Mouse (Mus musculus) ES-E14 (cell line): ENCODE measurements around the gene Umps. TPM values are rescaled to one million over a fixed set of nuclear protein-coding genes. Genes with fewer than 3 reads are reported as not detected.

ENCODE experiments used
- DNase-seq: peaks from one replicate; pipeline ENCODE4 v3.0.0-alpha.2; 2013; ENCODE audit warnings: low read depth, low spot score
- H3K27ac ChIP-seq: 2 replicates; pipeline ENCODE4 v1.5.1; 2012; ENCODE audit warnings: low read depth, mild to moderate bottlenecking, low read length, moderate library complexity, mixed read lengths; ENCODE audit not compliant: poor library complexity, insufficient read depth, severe bottlenecking
- H3K36me3 ChIP-seq: 2 replicates; pipeline ENCODE4 v1.6.1; 2012; ENCODE audit warnings: mild to moderate bottlenecking, low read length, moderate library complexity, mixed read lengths; ENCODE audit not compliant: control insufficient read depth, poor library complexity, insufficient read depth, severe bottlenecking
- H3K4me1 ChIP-seq, 2 experiments: fragments of 150-350 bp in 1 of 2; sonication (generic) in 1 of 2; 2 replicates each; pipeline ENCODE4 v1.6.1; 2012; ENCODE audit warnings: low read length in 2 of 2, mild to moderate bottlenecking in 1 of 2, mixed read lengths in 1 of 2; ENCODE audit not compliant: control insufficient read depth in 2 of 2, insufficient read depth in 2 of 2, poor library complexity in 1 of 2
- H3K4me3 ChIP-seq, 2 experiments: fragments of 150-350 bp in 1 of 2; sonication (generic) in 1 of 2; 2 replicates each; pipeline ENCODE4 v1.5.1; 2012; ENCODE audit warnings: low read length in 2 of 2, low read depth in 1 of 2, mild to moderate bottlenecking in 1 of 2, mixed read lengths in 1 of 2; ENCODE audit not compliant: insufficient read depth in 1 of 2, poor library complexity in 1 of 2, severe bottlenecking in 1 of 2
- H3K9ac ChIP-seq: 2 replicates; pipeline ENCODE4 v1.6.1; 2012; ENCODE audit warnings: low read depth, mild to moderate bottlenecking, low read length, mixed read lengths; ENCODE audit not compliant: poor library complexity, insufficient read depth, severe bottlenecking
- H3K9me3 ChIP-seq: fragments of 150-350 bp; sonication (generic); 2 replicates; pipeline ENCODE4 v1.6.1; 2012; ENCODE audit warnings: low read depth, mild to moderate bottlenecking, low read length; ENCODE audit not compliant: control insufficient read depth, insufficient read depth
- CHD2 ChIP-seq: IDR thresholded peaks from 2 replicates; pipeline ENCODE4 v1.6.1; 2014; ENCODE audit warnings: mild to moderate bottlenecking, low read depth, low read length, inconsistent platforms
- HCFC1 ChIP-seq: IDR thresholded peaks from 2 replicates; pipeline ENCODE4 v1.6.1; 2012; ENCODE audit warnings: low read length, inconsistent platforms, borderline replicate concordance; ENCODE audit not compliant: insufficient read depth
- MAFK ChIP-seq: IDR thresholded peaks from 2 replicates; pipeline ENCODE4 v1.6.1; 2014; ENCODE audit warnings: mild to moderate bottlenecking, low read depth, low read length, inconsistent platforms; ENCODE audit not compliant: insufficient read depth
- ZC3H11A ChIP-seq: IDR thresholded peaks from 2 replicates; pipeline ENCODE4 v1.6.1; 2012; ENCODE audit warnings: low read depth, mild to moderate bottlenecking, inconsistent platforms, low read length, borderline replicate concordance
- ZNF384 ChIP-seq: IDR thresholded peaks from 2 replicates; pipeline ENCODE4 v1.6.1; 2012; ENCODE audit warnings: low read depth, low read length, inconsistent platforms
- in situ Hi-C, 2 experiments: fragments of 600-800 bp; cut with MboI; formaldehyde crosslinking; loops; one replicate each; pipeline ENCODE4 v1.15.1; 2025; ENCODE audit warnings: low sequenced_read_pairs in 2 of 2, inconsistent platforms in 1 of 2; ENCODE audit not compliant: unreplicated experiment in 2 of 2
- total RNA-seq: library from RNA; depleted of rRNA; stranded (reverse); fragments of 300-350 nt; gene quantifications from 2 replicates; pipeline ENCODE4 v1.2.3, GENCODE M21; 2012

Gene Umps
- total RNA-seq, 1 experiment, result 81.2 TPM

DNA sequence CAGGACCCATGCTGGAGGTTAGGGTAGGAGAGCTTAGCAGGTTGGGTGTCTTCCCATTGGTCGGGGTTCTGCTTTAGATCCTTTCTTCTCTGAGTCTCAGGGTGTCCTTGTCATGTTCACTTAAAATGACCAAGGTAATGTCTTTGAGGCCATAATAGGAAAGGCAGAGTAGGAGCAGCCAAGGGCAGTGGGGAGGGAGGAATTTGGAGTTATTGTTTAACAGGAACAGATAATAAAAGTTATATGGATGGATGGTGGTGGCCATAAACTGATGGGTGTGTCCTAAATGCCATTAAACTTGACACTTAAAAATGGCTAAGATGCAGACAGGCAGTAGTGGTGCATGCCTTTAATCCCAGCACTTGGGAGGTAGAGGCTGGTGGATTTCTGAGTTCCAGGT, 22.3 kb upstream of the Umps start:
- in situ Hi-C loops, result no loop called here
- Histone ChIP-seq H3K4me3 (no peak overlapping the region), H3K9ac (no peak overlapping the region), H3K4me1 (peaks cover 3 to 8% of the 10 kb centered on the region in 2 experiments; a peak in 2 of 4 replicates), H3K9me3 (no peaks in the 10 kb centered on the region), H3K36me3 (no peaks in the 10 kb centered on the region), H3K27ac (no peak overlapping the region)
- DNase-seq, result no peak
- TF ChIP-seq CHD2, result no peak
- no peak for TF ChIP-seq HCFC1
- no peak for TF ChIP-seq MAFK
- no peak for TF ChIP-seq ZC3H11A
- TF ChIP-seq ZNF384, result no peak

DNA sequence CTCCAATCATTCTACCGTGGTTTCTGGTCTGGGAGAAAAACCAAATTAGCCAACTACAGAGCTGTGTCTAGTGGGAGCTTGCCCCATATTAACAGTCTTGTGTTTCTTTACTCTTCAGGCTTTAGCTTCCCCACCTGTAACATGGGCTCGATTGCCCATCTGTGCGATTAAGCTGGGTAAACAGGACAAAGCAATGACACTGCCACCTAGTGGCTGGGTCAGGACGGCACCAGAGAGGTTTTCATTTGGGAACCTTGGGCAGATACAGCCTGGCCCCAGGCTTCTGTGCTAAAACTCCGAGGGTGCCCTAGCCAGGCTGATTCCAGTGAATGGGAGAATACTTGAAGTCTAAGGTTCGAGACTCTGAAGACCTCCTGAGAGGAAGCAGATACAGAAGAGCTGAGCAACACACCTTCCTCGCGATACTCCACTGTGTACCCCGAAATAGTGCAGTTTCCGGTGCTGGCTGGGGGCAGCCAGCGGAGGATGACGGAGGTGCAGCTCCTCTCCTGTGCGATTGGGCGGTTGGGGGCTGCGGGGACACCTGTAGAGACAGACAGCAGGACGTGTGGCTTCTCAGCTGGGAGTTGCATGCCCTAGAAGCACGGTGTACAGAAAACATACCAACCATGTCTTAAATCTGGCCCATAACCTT, 21.6 kb upstream of the Umps start:
- H3K4me1 ChIP-seq, result peaks cover 3 to 8% of the 10 kb centered on the region in 2 experiments; a peak in 2 of 4 replicates
- H3K27ac ChIP-seq, result no peak overlapping the region
- no peak overlapping the region for H3K9ac ChIP-seq

DNA sequence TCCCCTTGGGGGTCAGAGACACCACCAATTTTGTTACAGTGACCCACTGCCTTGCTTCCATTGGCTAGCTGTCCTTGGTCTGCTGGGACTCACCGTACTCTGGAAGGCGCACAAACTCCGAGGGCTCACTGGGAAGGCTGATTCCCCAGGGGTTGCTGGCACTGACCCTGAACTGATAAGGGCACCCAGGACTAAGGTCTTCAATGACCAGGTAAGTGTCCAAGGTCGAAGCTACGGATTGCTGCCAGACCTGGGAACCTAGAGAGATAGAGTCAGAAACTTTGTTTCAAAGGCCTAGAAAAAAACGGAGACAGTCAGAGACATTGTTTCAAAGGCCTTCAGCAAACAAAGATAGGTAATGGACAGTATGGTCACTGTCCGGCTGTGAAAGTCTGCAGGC, 20.2 kb upstream of the Umps start:
- H3K36me3 ChIP-seq, result no peaks in the 10 kb centered on the region
- H3K9ac ChIP-seq, result no peak overlapping the region
- H3K9me3 ChIP-seq, result no peaks in the 10 kb centered on the region
- TF ChIP-seq MAFK (no peak), ZC3H11A (no peak), HCFC1 (no peak), ZNF384 (no peak)
- no peak overlapping the region for H3K27ac ChIP-seq
- in situ Hi-C loops, result no loop called here
- H3K4me1 ChIP-seq, result peaks cover 3 to 8% of the 10 kb centered on the region in 2 experiments; a peak in 2 of 4 replicates
- no peak overlapping the region for H3K4me3 ChIP-seq
- DNase-seq, result no peak

More for the DNA sequence above, 21.6 kb upstream of the Umps start:
- Histone ChIP-seq H3K9me3 (no peaks in the 10 kb centered on the region), H3K36me3 (no peaks in the 10 kb centered on the region), H3K4me3 (no peak overlapping the region)
- TF ChIP-seq MAFK (no peak), ZC3H11A (peak; percentile 71; the same call in 1 of the 2 replicates)
- in situ Hi-C loops, result no loop called here
- peak; percentile 62 for DNase-seq

DNA sequence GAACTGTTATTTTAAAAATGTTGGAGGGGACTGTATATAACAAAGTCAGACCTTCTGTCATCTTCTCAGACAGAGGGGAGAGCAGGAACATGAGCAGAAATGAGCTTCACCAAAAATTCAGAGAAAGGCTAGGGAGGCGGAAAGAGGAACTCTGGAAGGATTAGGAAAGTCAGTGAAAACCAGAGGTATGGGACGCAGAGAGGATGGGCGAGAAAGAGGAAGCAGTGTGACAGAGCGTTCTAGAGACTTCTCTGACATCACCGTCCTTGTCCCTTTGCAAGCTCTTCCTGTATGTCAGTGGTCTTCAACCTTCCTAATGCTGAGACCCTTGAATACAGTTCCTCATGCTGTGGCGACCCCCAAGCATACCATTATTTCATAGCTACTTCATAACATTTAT, 18.5 kb upstream of the Umps start:
- Histone ChIP-seq H3K9me3 (no peaks in the 10 kb centered on the region), H3K9ac (no peak overlapping the region), H3K36me3 (no peaks in the 10 kb centered on the region), H3K4me3 (no peak overlapping the region), H3K4me1 (peaks cover 0 to 2% of the 10 kb centered on the region in 2 experiments; a peak in 2 of 4 replicates), H3K27ac (no peak overlapping the region)
- TF ChIP-seq ZNF384 (no peak), HCFC1 (no peak), CHD2 (no peak), ZC3H11A (no peak), MAFK (no peak)
- in situ Hi-C loops, result no loop called here
- no peak for DNase-seq

DNA sequence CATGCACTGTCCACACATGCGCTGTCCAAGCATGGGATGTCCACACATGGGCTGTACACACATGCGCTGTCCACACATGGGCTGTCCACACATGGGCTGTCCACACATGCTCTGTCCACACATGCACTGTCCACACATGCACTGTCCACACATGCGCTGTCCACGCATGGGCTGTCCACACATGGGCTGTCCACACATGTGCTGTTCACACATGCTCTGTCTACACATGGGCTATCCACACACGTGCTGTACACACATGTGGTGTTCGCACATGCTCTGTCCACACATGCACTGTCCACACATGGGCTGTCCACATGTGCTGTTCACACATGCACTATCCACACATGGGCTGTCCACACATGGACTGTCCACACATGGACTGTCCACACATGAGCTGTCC, 16.9 kb upstream of the Umps start:
- no peak for DNase-seq
- Histone ChIP-seq H3K36me3 (no peaks in the 10 kb centered on the region), H3K4me3 (no peak overlapping the region), H3K4me1 (peaks cover 5 to 6% of the 10 kb centered on the region in 2 experiments), H3K9ac (no peak overlapping the region), H3K27ac (no peak overlapping the region), H3K9me3 (no peaks in the 10 kb centered on the region)
- in situ Hi-C loops, result no loop called here
- TF ChIP-seq CHD2 (no peak), ZC3H11A (no peak), ZNF384 (no peak), HCFC1 (no peak), MAFK (no peak)
